Mouse (Mus musculus): ENCODE data around the gene Gm9040. TPM values are rescaled to one million over a fixed set of nuclear protein-coding genes. Genes with fewer than 3 reads are reported as not detected.

The Gm9040 gene
- total RNA-seq, 2 experiments from 2014 or later, result not detected

Other genes with a start within 250 kb of the Gm9040 start
- gene Mdm1, start 185.2 kb downstream of the Gm9040 start, total RNA-seq (2021), result 10 to 100 TPM in 1 of 2 experiments, 1 to 10 TPM in 1; 8.9 to 10.3 TPM
- not detected for gene Il22, start 122.0 kb downstream of the Gm9040 start, total RNA-seq (2021)
- under 1 TPM; 0.56 to 0.97 TPM for gene Gm32717, start 86.2 kb downstream of the Gm9040 start, total RNA-seq (2021)
- under 1 TPM; 0.56 to 0.97 TPM for gene Gm32802, start 68.3 kb downstream of the Gm9040 start, total RNA-seq (2021)
- not detected for gene Iltifb, start 31.9 kb downstream of the Gm9040 start, total RNA-seq (2021)
- not detected for gene Gm9044, start 5.4 kb upstream of the Gm9040 start, total RNA-seq (2021)
- gene Gm9045, start 10.9 kb upstream of the Gm9040 start, total RNA-seq (2021), result under 1 TPM in 1 of 2 experiments, not detected in 1; 0.18 TPM
- gene Gm9046, start 16.3 kb upstream of the Gm9040 start, total RNA-seq (2021), result not detected
- not detected for gene Gm9048, start 21.7 kb upstream of the Gm9040 start, total RNA-seq (2021)
- gene Gm9049, start 27.1 kb upstream of the Gm9040 start, total RNA-seq (2021), result under 1 TPM in 1 of 2 experiments, not detected in 1; 0.18 TPM
- not detected for gene Ifng, start 114.1 kb upstream of the Gm9040 start, total RNA-seq (2021)